Mouse (Mus musculus): ENCODE data around the gene Shc1. TPM values are rescaled to one million over a fixed set of nuclear protein-coding genes. Genes with fewer than 3 reads are reported as not detected.
"Not testable (repeated sequence)": the region's sequence is repeated elsewhere in the genome, so short reads cannot be mapped to it uniquely, and the experiment has no call there.

Shc1 gene
- total RNA-seq, 1 experiment from 2014 or later: 50.8 TPM

GRCm38 (mm10) chr3:89429021-89429420 lies 10.8 kb downstream of the Shc1 start:
- not testable (repeated sequence) for ATAC-seq (replicated peaks in 1 of 2; ENCODE audit: insufficient read depth in 1 of 2, low FRiP score in 2 of 2, low TSS enrichment in 1 of 2, low read depth in 1 of 2, poor library complexity in 2 of 2, severe bottlenecking in 2 of 2)

- ATAC-seq (replicated peaks in 1 of 2; ENCODE audit: insufficient read depth in 1 of 2, low FRiP score in 2 of 2, low TSS enrichment in 1 of 2, low read depth in 1 of 2, poor library complexity in 2 of 2, severe bottlenecking in 2 of 2): peak; percentile 93 to 96
Observed at GRCm38 (mm10) chr3:89430171-89431159, 12.2 kb downstream of the Shc1 start, which contains the start of gene Pygo2. Pygo2 (plus strand) TSS chr3:89430214.

GRCm38 (mm10) chr3:89432606-89433005 lies 14.4 kb downstream of the Shc1 start:
- no peak for ATAC-seq (replicated peaks in 1 of 2; ENCODE audit: insufficient read depth in 1 of 2, low FRiP score in 2 of 2, low TSS enrichment in 1 of 2, low read depth in 1 of 2, poor library complexity in 2 of 2, severe bottlenecking in 2 of 2)

DNA sequence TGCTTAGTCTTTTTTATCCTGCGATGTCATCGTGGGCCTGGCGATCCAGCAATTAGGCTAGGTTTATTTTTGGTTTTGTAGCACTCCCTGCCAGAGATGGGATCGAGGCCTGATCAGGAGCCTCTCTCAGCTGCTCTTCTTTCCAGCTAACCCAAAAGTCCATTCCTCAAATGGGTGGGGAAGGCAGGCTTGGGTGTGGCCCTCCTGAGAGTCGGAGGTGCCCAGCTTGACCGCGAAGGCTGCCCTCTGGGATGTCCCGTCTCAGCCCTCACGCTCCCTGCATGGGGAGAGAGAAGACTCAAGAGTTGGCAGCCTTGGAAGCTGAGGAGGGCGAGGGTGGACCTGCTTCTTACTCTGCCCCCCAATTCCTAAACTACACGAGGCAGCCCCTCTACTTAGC lies 16.3 kb downstream of the Shc1 start:
- ATAC-seq (replicated peaks in 1 of 2; ENCODE audit: insufficient read depth in 1 of 2, low FRiP score in 2 of 2, low TSS enrichment in 1 of 2, low read depth in 1 of 2, poor library complexity in 2 of 2, severe bottlenecking in 2 of 2): no peak

DNA sequence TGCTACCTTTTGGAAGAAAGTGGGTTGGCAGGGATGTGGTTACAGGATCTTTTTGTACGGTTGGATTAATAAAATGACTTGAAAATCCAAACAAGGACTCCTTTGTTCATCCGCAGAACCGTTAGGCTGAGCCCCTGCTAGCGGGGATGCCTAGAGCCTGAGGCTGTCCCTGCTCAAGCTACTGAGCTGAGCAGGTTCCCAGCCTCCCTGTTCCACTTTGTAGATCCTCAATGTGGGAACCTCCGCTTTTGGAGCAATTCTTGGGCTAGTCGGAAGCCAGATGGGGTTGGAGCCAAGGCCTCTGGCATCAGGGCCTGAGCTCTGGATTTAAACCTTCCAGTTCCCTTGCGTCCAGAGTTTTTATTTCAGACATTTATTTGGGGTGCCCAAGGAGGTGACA lies 16.8 kb downstream of the Shc1 start:
- no peak for ATAC-seq (replicated peaks in 1 of 2; ENCODE audit: insufficient read depth in 1 of 2, low FRiP score in 2 of 2, low TSS enrichment in 1 of 2, low read depth in 1 of 2, poor library complexity in 2 of 2, severe bottlenecking in 2 of 2)

DNA sequence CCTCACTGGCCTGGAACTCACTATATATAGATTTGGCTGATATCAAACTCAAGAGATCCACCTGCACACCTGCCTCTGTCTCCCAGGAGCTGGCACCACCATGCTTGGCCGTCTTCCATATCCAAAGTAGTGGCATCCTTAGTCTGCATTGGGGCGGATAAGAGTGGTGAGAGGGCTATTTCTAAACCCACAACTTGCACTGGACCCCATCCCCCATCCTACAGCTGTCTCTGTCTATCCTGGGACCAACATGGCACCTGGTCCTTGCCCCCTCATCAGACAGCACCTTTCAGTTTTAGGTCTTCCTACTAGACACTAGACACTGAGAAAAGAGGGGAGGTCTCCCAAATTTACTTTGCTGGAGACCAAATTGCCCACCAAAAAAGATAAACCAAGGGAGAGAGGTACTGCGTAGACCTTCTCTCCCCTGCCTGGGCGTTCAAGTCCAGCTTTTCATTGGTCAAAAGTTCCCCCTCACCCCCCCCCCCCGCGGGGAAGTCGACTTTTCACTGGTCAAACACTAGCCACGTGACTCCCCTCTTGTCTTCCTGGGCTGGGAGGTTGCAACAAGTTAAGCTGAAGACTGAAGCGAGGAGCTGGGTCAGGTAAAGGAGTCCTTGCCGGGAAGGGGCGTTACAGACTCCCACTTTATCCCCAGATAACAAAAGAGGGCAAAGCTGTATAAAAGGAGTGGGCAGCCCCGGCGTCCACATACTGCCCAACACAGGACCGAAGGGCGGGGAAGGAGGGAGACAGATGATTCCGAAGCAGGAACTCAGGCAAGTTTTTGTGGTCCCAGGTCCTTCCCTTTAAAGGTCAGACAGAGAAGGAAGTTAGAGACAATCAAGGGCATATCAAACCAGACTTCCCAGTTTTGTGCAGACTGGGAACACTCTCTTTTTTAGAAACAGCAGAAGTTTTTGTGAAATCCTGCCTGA lies 18.2 kb downstream of the Shc1 start, which contains the start of gene Pbxip1:
Pbxip1 (plus strand) TSS at position 531 of the 938 bp plus-strand sequence.
- ATAC-seq (replicated peaks in 1 of 2; ENCODE audit: insufficient read depth in 1 of 2, low FRiP score in 2 of 2, low TSS enrichment in 1 of 2, low read depth in 1 of 2, poor library complexity in 2 of 2, severe bottlenecking in 2 of 2): peak; percentile 70 to 74

GRCm38 (mm10) chr3:89437269-89437668 lies 19.0 kb downstream of the Shc1 start:
- peak; percentile 57 to 69 for ATAC-seq (replicated peaks in 1 of 2; ENCODE audit: insufficient read depth in 1 of 2, low FRiP score in 2 of 2, low TSS enrichment in 1 of 2, low read depth in 1 of 2, poor library complexity in 2 of 2, severe bottlenecking in 2 of 2)

DNA sequence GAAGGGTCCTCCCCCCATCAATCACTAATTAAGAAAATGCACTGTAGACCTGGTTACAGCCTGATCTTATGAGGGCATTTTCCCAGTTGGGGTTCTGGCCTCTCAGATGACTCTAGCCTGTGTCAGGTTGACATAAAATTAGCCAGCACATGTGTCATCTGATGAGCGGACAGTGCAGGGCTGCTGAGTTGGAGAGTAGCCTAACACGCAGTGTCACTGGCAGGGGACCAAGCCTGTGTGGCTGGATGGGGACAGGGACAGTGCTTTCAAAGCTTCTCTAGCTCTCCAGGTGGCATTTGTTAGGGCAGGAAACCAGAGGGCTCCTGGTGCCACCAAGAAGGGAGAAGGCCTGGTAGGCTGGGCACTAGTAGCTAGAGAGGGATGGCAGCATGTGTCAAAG lies 22.4 kb downstream of the Shc1 start:
- no peak for ATAC-seq (replicated peaks in 1 of 2; ENCODE audit: insufficient read depth in 1 of 2, low FRiP score in 2 of 2, low TSS enrichment in 1 of 2, low read depth in 1 of 2, poor library complexity in 2 of 2, severe bottlenecking in 2 of 2)

GRCm38 (mm10) chr3:89448720-89449537 lies 30.7 kb downstream of the Shc1 start:
- ATAC-seq (replicated peaks in 1 of 2; ENCODE audit: insufficient read depth in 1 of 2, low FRiP score in 2 of 2, low TSS enrichment in 1 of 2, low read depth in 1 of 2, poor library complexity in 2 of 2, severe bottlenecking in 2 of 2): peak; percentile 70 to 75

GRCm38 (mm10) chr3:89449541-89449940 lies 31.3 kb downstream of the Shc1 start:
- ATAC-seq (replicated peaks in 1 of 2; ENCODE audit: insufficient read depth in 1 of 2, low FRiP score in 2 of 2, low TSS enrichment in 1 of 2, low read depth in 1 of 2, poor library complexity in 2 of 2, severe bottlenecking in 2 of 2): peak; percentile 67 to 70

DNA sequence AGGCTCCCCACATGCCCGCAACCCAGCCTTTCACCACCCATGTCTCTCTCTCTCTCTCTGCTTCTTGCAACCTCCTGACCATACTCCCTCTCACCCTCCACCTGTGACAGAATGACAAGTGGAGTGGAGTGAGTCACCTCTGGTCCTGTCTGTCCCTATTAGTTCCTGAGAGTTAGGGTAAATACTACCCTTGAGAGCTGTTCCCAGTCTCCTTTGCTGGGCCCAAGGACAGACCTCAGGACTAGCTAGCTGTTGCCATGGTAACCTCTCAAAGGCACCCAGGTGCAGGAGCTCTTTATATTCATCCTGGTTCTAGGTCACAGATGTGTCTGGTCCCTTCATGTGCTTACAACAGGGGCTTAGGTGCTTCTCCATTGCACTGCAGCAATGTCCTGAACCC lies 33.7 kb downstream of the Shc1 start:
- ATAC-seq (replicated peaks in 1 of 2; ENCODE audit: insufficient read depth in 1 of 2, low FRiP score in 2 of 2, low TSS enrichment in 1 of 2, low read depth in 1 of 2, poor library complexity in 2 of 2, severe bottlenecking in 2 of 2): no peak

DNA sequence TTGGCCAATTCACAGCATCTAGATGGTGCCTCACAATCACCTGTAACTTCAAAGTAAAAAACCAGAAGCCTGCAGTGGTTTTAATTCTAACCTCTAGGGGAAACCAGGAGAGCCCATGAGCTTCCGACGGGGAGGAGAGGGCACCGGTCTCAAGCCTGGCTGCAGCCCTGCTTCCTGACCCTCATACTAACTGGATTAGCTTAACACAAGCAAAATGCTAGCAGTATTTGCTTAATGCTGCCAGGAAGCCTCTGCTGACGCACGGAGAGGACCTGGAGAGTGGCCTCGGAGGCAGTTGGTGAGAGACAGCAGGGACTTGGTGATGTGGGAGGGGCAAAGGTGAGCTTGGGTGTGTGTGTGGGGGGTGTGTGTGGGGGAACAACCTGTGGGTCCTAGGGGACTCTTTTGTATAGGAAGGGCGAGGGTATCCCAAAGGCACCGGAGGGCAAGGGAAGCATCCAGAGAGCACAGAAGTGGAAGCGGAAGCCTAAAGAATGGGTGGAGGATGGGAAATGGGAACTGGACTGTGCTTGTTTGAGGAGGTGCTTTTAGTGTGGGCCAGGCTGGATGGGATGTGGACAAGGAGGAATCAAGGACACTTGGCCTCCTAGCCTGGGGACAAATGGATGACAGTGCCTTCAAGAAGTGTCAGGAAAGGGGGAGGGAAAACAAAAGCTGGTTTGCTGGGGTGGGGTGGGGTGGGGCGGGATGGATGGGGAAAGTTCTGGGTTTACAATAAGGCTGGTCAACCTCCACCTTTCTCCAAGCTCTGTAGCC lies 36.3 kb downstream of the Shc1 start, which contains the start of gene Pmvk:
Pmvk (plus strand) TSS at position 141 of the 777 bp plus-strand sequence.
- no peak for ATAC-seq (replicated peaks in 1 of 2; ENCODE audit: insufficient read depth in 1 of 2, low FRiP score in 2 of 2, low TSS enrichment in 1 of 2, low read depth in 1 of 2, poor library complexity in 2 of 2, severe bottlenecking in 2 of 2)

- ATAC-seq (replicated peaks in 1 of 2; ENCODE audit: insufficient read depth in 1 of 2, low FRiP score in 2 of 2, low TSS enrichment in 1 of 2, low read depth in 1 of 2, poor library complexity in 2 of 2, severe bottlenecking in 2 of 2): no peak
Observed at GRCm38 (mm10) chr3:89455786-89456285, 37.6 kb downstream of the Shc1 start.

- ATAC-seq (replicated peaks in 1 of 2; ENCODE audit: insufficient read depth in 1 of 2, low FRiP score in 2 of 2, low TSS enrichment in 1 of 2, low read depth in 1 of 2, poor library complexity in 2 of 2, severe bottlenecking in 2 of 2): peak; percentile 61 to 75
Observed at GRCm38 (mm10) chr3:89456726-89457665, 38.8 kb downstream of the Shc1 start.

GRCm38 (mm10) chr3:89458372-89458964 lies 40.2 kb downstream of the Shc1 start:
- ATAC-seq (replicated peaks in 1 of 2; ENCODE audit: insufficient read depth in 1 of 2, low FRiP score in 2 of 2, low TSS enrichment in 1 of 2, low read depth in 1 of 2, poor library complexity in 2 of 2, severe bottlenecking in 2 of 2): peak; percentile 60 to 65

Data from hematopoietic stem cell, adult 5-6 weeks (primary cell).